Mouse (Mus musculus) naive thymus-derived CD4-positive, alpha-beta T cell, adult 2 months (primary cell): Measurements from ENCODE around the gene Lifr.

Experiments used
- DNase-seq: peaks from one replicate; pipeline ENCODE4 v3.0.0-alpha.2; 2011; ENCODE audit warnings: low read depth

Lifr gene

GRCm38 (mm10) chr15:7128627-7129126 lies 38.3 kb downstream of the Lifr start:
- no peak for DNase-seq

GRCm38 (mm10) chr15:7129127-7129943 lies 38.9 kb downstream of the Lifr start:
- DNase-seq, result no peak

GRCm38 (mm10) chr15:7129944-7130287 lies 39.5 kb downstream of the Lifr start:
- no peak for DNase-seq

GRCm38 (mm10) chr15:7130691-7131225 lies 40.3 kb downstream of the Lifr start:
- no peak for DNase-seq

GRCm38 (mm10) chr15:7132741-7133140 lies 42.3 kb downstream of the Lifr start:
- no peak for DNase-seq

GRCm38 (mm10) chr15:7134454-7135052 lies 44.1 kb downstream of the Lifr start:
- no peak for DNase-seq

GRCm38 (mm10) chr15:7135982-7136562 lies 45.7 kb downstream of the Lifr start:
- no peak for DNase-seq

GRCm38 (mm10) chr15:7136912-7137311 lies 46.5 kb downstream of the Lifr start:
- no peak for DNase-seq

- DNase-seq, result no peak
These were observed 47.2 kb downstream of the Lifr start for GRCm38 (mm10) chr15:7137607-7138006.

- DNase-seq, result no peak
These were observed 48.1 kb downstream of the Lifr start for GRCm38 (mm10) chr15:7138471-7138870.

- DNase-seq, result no peak
These were observed 49.9 kb downstream of the Lifr start for GRCm38 (mm10) chr15:7140322-7140721.

GRCm38 (mm10) chr15:7141246-7141645 lies 50.8 kb downstream of the Lifr start:
- no peak for DNase-seq

GRCm38 (mm10) chr15:7143689-7144170 lies 53.3 kb downstream of the Lifr start:
- DNase-seq, result no peak

- no peak for DNase-seq
These were observed 54.1 kb downstream of the Lifr start for GRCm38 (mm10) chr15:7144542-7144941.

GRCm38 (mm10) chr15:7144942-7145341 lies 54.5 kb downstream of the Lifr start:
- DNase-seq, result no peak

- no peak for DNase-seq
These were observed 55.1 kb downstream of the Lifr start for GRCm38 (mm10) chr15:7145555-7145954.

- DNase-seq, result no peak
These were observed 56.1 kb downstream of the Lifr start for GRCm38 (mm10) chr15:7146529-7146928.

- no peak for DNase-seq
These were observed 59.4 kb downstream of the Lifr start for GRCm38 (mm10) chr15:7149796-7150195.

GRCm38 (mm10) chr15:7150591-7150990 lies 60.2 kb downstream of the Lifr start:
- DNase-seq, result no peak

GRCm38 (mm10) chr15:7152116-7152760 lies 61.8 kb downstream of the Lifr start:
- no peak for DNase-seq

- DNase-seq, result no peak
These were observed 63.8 kb downstream of the Lifr start for GRCm38 (mm10) chr15:7154010-7154736.

GRCm38 (mm10) chr15:7154737-7155090 lies 64.3 kb downstream of the Lifr start:
- DNase-seq, result no peak
